ENCODE assay signal across 18 mouse cellular contexts in genomic region chr13:99695874-99696558, GRCm38 (mm10).
DNase-seq lines count a peak whose midpoint lies in the region; ATAC-seq and TF ChIP-seq lines count a peak whose summit lies in the region.
"Had no signal": no experiment of that assay in that cellular context is flagged by ENCODE, and none has a peak within 500 bp of the region (broad histone marks: within the 10 kb centered on the region; RNA-seq: fewer than 3 reads in every experiment).

No protein-coding gene starts in this region.

- ATAC-seq in forebrain, embryonic 14.5 days: peak; percentile 63; the same call in 1 of the 2 replicates
- ATAC-seq in forebrain, embryonic 13.5 days: no peak
- ATAC-seq in intestine, embryonic 14.5 days (replicated peaks; ENCODE audit: low FRiP score, low TSS enrichment, low read depth): no peak
- ATAC-seq in intestine, embryonic 16.5 days: no peak
- ATAC-seq in embryonic facial prominence, embryonic 14.5 days (ENCODE audit: low read depth): 0 out of 2 replicates have a peak, but pooled peaks have one; percentile 15
- peak; percentile 54 for ATAC-seq in midbrain, postnatal 0 days (ENCODE audit: low FRiP score)
- ATAC-seq: activated CD4-positive, CD25-positive, alpha-beta regulatory T cell, adult 4 months; lung, postnatal 0 days had no signal

- H3K4me1 ChIP-seq in forebrain, embryonic 14.5 days (ENCODE audit: control insufficient read depth, insufficient read depth, low read length): peaks cover 8% of the 10 kb centered on the region
- H3K4me1 ChIP-seq in forebrain, embryonic 13.5 days: peaks cover 13% of the 10 kb centered on the region
- H3K4me1 ChIP-seq in intestine, embryonic 14.5 days (replicated peaks; ENCODE audit: control insufficient read depth, insufficient read depth, low read length): no peaks in the 10 kb centered on the region
- no peaks in the 10 kb centered on the region for H3K4me1 ChIP-seq in intestine, embryonic 16.5 days (ENCODE audit: control insufficient read depth, insufficient read depth, low read length)
- no peaks in the 10 kb centered on the region for H3K4me1 ChIP-seq in embryonic facial prominence, embryonic 14.5 days (ENCODE audit: control insufficient read depth, insufficient read depth, low read length)
- H3K4me1 ChIP-seq in midbrain, postnatal 0 days (ENCODE audit: insufficient read depth, low read length): no peaks in the 10 kb centered on the region
- H3K4me1 ChIP-seq: embryonic facial prominence, embryonic 15.5 days; liver, embryonic 13.5 days had no signal

- no peak for TF ChIP-seq CTCF in midbrain, postnatal 0 days (IDR thresholded peaks at IDR 0.05)

- H3K9ac ChIP-seq in forebrain, embryonic 14.5 days (ENCODE audit: low read length): no peak overlapping the region
- no peak overlapping the region for H3K9ac ChIP-seq in forebrain, embryonic 13.5 days
- H3K9ac ChIP-seq in intestine, embryonic 14.5 days (ENCODE audit: low read length): no peak overlapping the region
- H3K9ac ChIP-seq in intestine, embryonic 16.5 days (ENCODE audit: low read depth, low read length): no peak overlapping the region
- H3K9ac ChIP-seq in embryonic facial prominence, embryonic 14.5 days (ENCODE audit: low read depth, low read length): no peak overlapping the region
- H3K9ac ChIP-seq in midbrain, postnatal 0 days (replicated peaks; ENCODE audit: low read length, poor library complexity, severe bottlenecking): no peak overlapping the region
- H3K9ac ChIP-seq: embryonic facial prominence, embryonic 15.5 days; liver, embryonic 13.5 days had no signal

- WGBS in forebrain, embryonic 14.5 days: 52% methylated on average over 7 of the region's 7 CpGs
- 62% methylated on average over 7 of the region's 7 CpGs for WGBS in forebrain, embryonic 13.5 days
- 70% methylated on average over 7 of the region's 7 CpGs for WGBS in intestine, embryonic 14.5 days
- 70% methylated on average over 7 of the region's 7 CpGs for WGBS in intestine, embryonic 16.5 days
- 54% methylated on average over 7 of the region's 7 CpGs for WGBS in embryonic facial prominence, embryonic 14.5 days
- 39% methylated on average over 7 of the region's 7 CpGs for WGBS in midbrain, postnatal 0 days

- H3K9me3 ChIP-seq in forebrain, embryonic 14.5 days (replicated peaks; ENCODE audit: control insufficient read depth, low read length): no peaks in the 10 kb centered on the region
- H3K9me3 ChIP-seq in forebrain, embryonic 13.5 days (replicated peaks): no peaks in the 10 kb centered on the region
- H3K9me3 ChIP-seq in intestine, embryonic 14.5 days (ENCODE audit: control insufficient read depth, low read length): no peaks in the 10 kb centered on the region
- no peaks in the 10 kb centered on the region for H3K9me3 ChIP-seq in intestine, embryonic 16.5 days (ENCODE audit: control insufficient read depth, low read length)
- H3K9me3 ChIP-seq in embryonic facial prominence, embryonic 14.5 days (ENCODE audit: control insufficient read depth, low read length): no peaks in the 10 kb centered on the region
- H3K9me3 ChIP-seq in midbrain, postnatal 0 days (ENCODE audit: low read length): no peaks in the 10 kb centered on the region
- H3K9me3 ChIP-seq: embryonic facial prominence, embryonic 15.5 days; liver, embryonic 13.5 days had no signal

- no peaks in the 10 kb centered on the region for H3K36me3 ChIP-seq in forebrain, embryonic 14.5 days (ENCODE audit: control insufficient read depth, insufficient read depth, low read length)
- no peaks in the 10 kb centered on the region for H3K36me3 ChIP-seq in forebrain, embryonic 13.5 days (ENCODE audit: poor library complexity, severe bottlenecking)
- H3K36me3 ChIP-seq in intestine, embryonic 14.5 days (ENCODE audit: control insufficient read depth, insufficient read depth, low read length): no peaks in the 10 kb centered on the region
- no peaks in the 10 kb centered on the region for H3K36me3 ChIP-seq in intestine, embryonic 16.5 days (ENCODE audit: control insufficient read depth, insufficient read depth, low read length)
- no peaks in the 10 kb centered on the region for H3K36me3 ChIP-seq in embryonic facial prominence, embryonic 14.5 days (ENCODE audit: control insufficient read depth, insufficient read depth, low read length)
- H3K36me3 ChIP-seq in midbrain, postnatal 0 days (ENCODE audit: insufficient read depth, low read length): no peaks in the 10 kb centered on the region
- H3K36me3 ChIP-seq: embryonic facial prominence, embryonic 15.5 days; liver, embryonic 13.5 days had no signal

- DNase-seq in forebrain, embryonic 14.5 days (ENCODE audit: low spot score): peak; percentile 56
- peak; percentile 47 for DNase-seq in intestine, embryonic 14.5 days (ENCODE audit: low spot score)
- peak; percentile 20 for DNase-seq in embryonic facial prominence, embryonic 14.5 days (ENCODE audit: low spot score)
- peak; percentile 57 for DNase-seq in midbrain, postnatal 0 days (ENCODE audit: low spot score)
- DNase-seq in right cerebral cortex, postnatal 25 days: no peak
- DNase-seq in lung, adult 18-20 months: no peak
- DNase-seq: cerebellum, adult 2 months; gastrocnemius, postnatal 10 days; heart, postnatal 36 days; liver, embryonic 13.5 days; thymus, postnatal 4 days had no signal

- no peak overlapping the region for H3K4me2 ChIP-seq in forebrain, embryonic 14.5 days (ENCODE audit: low read length)
- no peak overlapping the region for H3K4me2 ChIP-seq in forebrain, embryonic 13.5 days
- H3K4me2 ChIP-seq in intestine, embryonic 14.5 days (ENCODE audit: low read length): no peak overlapping the region
- no peak overlapping the region for H3K4me2 ChIP-seq in intestine, embryonic 16.5 days (ENCODE audit: low read depth, low read length)
- no peak overlapping the region for H3K4me2 ChIP-seq in embryonic facial prominence, embryonic 14.5 days (ENCODE audit: low read depth, low read length)
- H3K4me2 ChIP-seq in midbrain, postnatal 0 days (ENCODE audit: low read depth, low read length, poor library complexity, severe bottlenecking): no peak overlapping the region
- H3K4me2 ChIP-seq: embryonic facial prominence, embryonic 15.5 days; heart, embryonic 11.5 days; liver, embryonic 13.5 days had no signal

- no peak overlapping the region for H3K4me3 ChIP-seq in forebrain, embryonic 14.5 days (ENCODE audit: low read depth, low read length)
- H3K4me3 ChIP-seq in forebrain, embryonic 13.5 days: no peak overlapping the region
- no peak overlapping the region for H3K4me3 ChIP-seq in intestine, embryonic 14.5 days (ENCODE audit: low read depth, low read length)
- H3K4me3 ChIP-seq in intestine, embryonic 16.5 days (ENCODE audit: low read length): no peak overlapping the region
- no peak overlapping the region for H3K4me3 ChIP-seq in embryonic facial prominence, embryonic 14.5 days (ENCODE audit: low read depth, low read length)
- H3K4me3 ChIP-seq in midbrain, postnatal 0 days (ENCODE audit: low read depth, low read length): no peak overlapping the region
- H3K4me3 ChIP-seq: embryonic facial prominence, embryonic 15.5 days; left cerebral cortex, adult 2 months; liver, embryonic 13.5 days had no signal

- 0 out of 2 replicates have a peak overlapping the region, but pooled peaks have one; percentile 10 for H3K27ac ChIP-seq in forebrain, embryonic 14.5 days (ENCODE audit: low read depth, low read length)
- no peak overlapping the region for H3K27ac ChIP-seq in forebrain, embryonic 13.5 days
- no peak overlapping the region for H3K27ac ChIP-seq in intestine, embryonic 14.5 days (ENCODE audit: low read depth)
- H3K27ac ChIP-seq in intestine, embryonic 16.5 days (ENCODE audit: low read length): no peak overlapping the region
- peak overlapping the region; percentile 15; the same call in 1 of the 2 replicates for H3K27ac ChIP-seq in embryonic facial prominence, embryonic 14.5 days (replicated peaks; ENCODE audit: low read depth, low read length)
- H3K27ac ChIP-seq in midbrain, postnatal 0 days (ENCODE audit: low read depth, low read length): peak overlapping the region; percentile 34; the same call in 1 of the 2 replicates
- H3K27ac ChIP-seq: embryonic facial prominence, embryonic 15.5 days; left cerebral cortex, adult 2 months; liver, embryonic 13.5 days had no signal

- H3K27me3 ChIP-seq in forebrain, embryonic 14.5 days (replicated peaks; ENCODE audit: control insufficient read depth, insufficient read depth, low read length): no peaks in the 10 kb centered on the region
- no peaks in the 10 kb centered on the region for H3K27me3 ChIP-seq in forebrain, embryonic 13.5 days
- H3K27me3 ChIP-seq in intestine, embryonic 14.5 days (replicated peaks; ENCODE audit: control insufficient read depth, insufficient read depth, low read length): no peaks in the 10 kb centered on the region
- no peaks in the 10 kb centered on the region for H3K27me3 ChIP-seq in intestine, embryonic 16.5 days (replicated peaks; ENCODE audit: control insufficient read depth, insufficient read depth, low read length)
- H3K27me3 ChIP-seq in embryonic facial prominence, embryonic 14.5 days (replicated peaks; ENCODE audit: control insufficient read depth, insufficient read depth, low read length): no peaks in the 10 kb centered on the region
- no peaks in the 10 kb centered on the region for H3K27me3 ChIP-seq in midbrain, postnatal 0 days (ENCODE audit: insufficient read depth, low read length)
- H3K27me3 ChIP-seq: embryonic facial prominence, embryonic 15.5 days; liver, embryonic 13.5 days had no signal

Comparison
In these comparisons a context has a peak if more than half of its experiments do, and no peak if none do; other contexts are left out.
1. ATAC-seq: peak in forebrain, embryonic 14.5 days (single experiment), embryonic facial prominence, embryonic 14.5 days (single experiment) and midbrain, postnatal 0 days (single experiment); none in forebrain, embryonic 13.5 days (single experiment), intestine, embryonic 14.5 days (single experiment) and intestine, embryonic 16.5 days (single experiment).
2. H3K27ac ChIP-seq: peak in forebrain, embryonic 14.5 days (single experiment), embryonic facial prominence, embryonic 14.5 days (single experiment) and midbrain, postnatal 0 days (single experiment); none in forebrain, embryonic 13.5 days (single experiment), intestine, embryonic 14.5 days (single experiment) and intestine, embryonic 16.5 days (single experiment).
3. DNase-seq: peak in forebrain, embryonic 14.5 days (single experiment), intestine, embryonic 14.5 days (single experiment), embryonic facial prominence, embryonic 14.5 days (single experiment) and midbrain, postnatal 0 days (single experiment); none in right cerebral cortex, postnatal 25 days (single experiment) and lung, adult 18-20 months (0 of 2).